8 mouse cellular contexts compared by ENCODE assay signal in genomic region chr1:136524917-136525316, GRCm38 (mm10). TPM values are rescaled to one million over a fixed set of nuclear protein-coding genes. Genes with fewer than 3 reads are reported as not detected.
DNase-seq lines count a peak whose midpoint lies in the region; ATAC-seq lines count a peak whose summit lies in the region.

No protein-coding gene starts in this region.

- peak; percentile 65 for DNase-seq in ovary, postnatal 36 days (ENCODE audit: low spot score)
- DNase-seq in ovary, postnatal 10 days (ENCODE audit: low spot score): no peak
- peak; percentile 67 to 81 for DNase-seq in adrenal gland, postnatal 36 days
- peak; percentile 72 for DNase-seq in embryonic facial prominence, embryonic 14.5 days (ENCODE audit: low spot score)
- peak; percentile 47 for DNase-seq in liver, embryonic 11.5 days (ENCODE audit: low spot score)
- DNase-seq in thymus, postnatal 10 days (ENCODE audit: low spot score in 2 of 2): peak; percentile 37 to 75

- ATAC-seq in embryonic facial prominence, embryonic 14.5 days (ENCODE audit: low read depth): peak; percentile 50; the same call in 1 of the 2 replicates
- ATAC-seq in inflammation-experienced regulatory T-cells, adult 6 months: peak; percentile 48
- ATAC-seq in liver, embryonic 11.5 days (replicated peaks; ENCODE audit: low FRiP score): peak; percentile 27; the same call in 1 of the 2 replicates
- 0 out of 2 replicates have a peak, but pooled peaks have one; percentile 25 for ATAC-seq in neural tube, embryonic 15.5 days (ENCODE audit: low FRiP score)

- no peak overlapping the region for H3K27ac ChIP-seq in embryonic facial prominence, embryonic 14.5 days (replicated peaks; ENCODE audit: low read depth, low read length)
- no peak overlapping the region for H3K27ac ChIP-seq in liver, embryonic 11.5 days (ENCODE audit: low read depth, low read length)
- H3K27ac ChIP-seq in neural tube, embryonic 15.5 days (replicated peaks): no peak overlapping the region

- no peaks in the 10 kb centered on the region for H3K4me1 ChIP-seq in embryonic facial prominence, embryonic 14.5 days (ENCODE audit: control insufficient read depth, insufficient read depth, low read length)
- H3K4me1 ChIP-seq in liver, embryonic 11.5 days (replicated peaks; ENCODE audit: control insufficient read depth, insufficient read depth, low read length): no peaks in the 10 kb centered on the region
- no peaks in the 10 kb centered on the region; the same call in 1 of the 2 replicates for H3K4me1 ChIP-seq in neural tube, embryonic 15.5 days

- H3K36me3 ChIP-seq in embryonic facial prominence, embryonic 14.5 days (ENCODE audit: control insufficient read depth, insufficient read depth, low read length): peaks cover 34% of the 10 kb centered on the region
- H3K36me3 ChIP-seq in liver, embryonic 11.5 days (ENCODE audit: control insufficient read depth, insufficient read depth, low read length): peaks cover 25% of the 10 kb centered on the region
- no peaks in the 10 kb centered on the region for H3K36me3 ChIP-seq in neural tube, embryonic 15.5 days

- H3K9ac ChIP-seq in embryonic facial prominence, embryonic 14.5 days (ENCODE audit: low read depth, low read length): no peak overlapping the region
- H3K9ac ChIP-seq in liver, embryonic 11.5 days (ENCODE audit: low read depth, low read length): no peak overlapping the region
- H3K9ac ChIP-seq in neural tube, embryonic 15.5 days (replicated peaks): no peak overlapping the region

- no peaks in the 10 kb centered on the region for H3K9me3 ChIP-seq in embryonic facial prominence, embryonic 14.5 days (ENCODE audit: control insufficient read depth, low read length)
- H3K9me3 ChIP-seq in liver, embryonic 11.5 days (ENCODE audit: control insufficient read depth, low read length): no peaks in the 10 kb centered on the region
- no peaks in the 10 kb centered on the region for H3K9me3 ChIP-seq in neural tube, embryonic 15.5 days (replicated peaks)

- H3K27me3 ChIP-seq in embryonic facial prominence, embryonic 14.5 days (replicated peaks; ENCODE audit: control insufficient read depth, insufficient read depth, low read length): no peaks in the 10 kb centered on the region
- H3K27me3 ChIP-seq in liver, embryonic 11.5 days (replicated peaks; ENCODE audit: control insufficient read depth, insufficient read depth, low read length): no peaks in the 10 kb centered on the region
- H3K27me3 ChIP-seq in neural tube, embryonic 15.5 days (replicated peaks): no peaks in the 10 kb centered on the region

- H3K4me2 ChIP-seq in embryonic facial prominence, embryonic 14.5 days (ENCODE audit: low read depth, low read length): no peak overlapping the region
- no peak overlapping the region for H3K4me2 ChIP-seq in liver, embryonic 11.5 days
- no peak overlapping the region for H3K4me2 ChIP-seq in neural tube, embryonic 15.5 days

- H3K4me3 ChIP-seq in embryonic facial prominence, embryonic 14.5 days (ENCODE audit: low read depth, low read length): no peak overlapping the region
- H3K4me3 ChIP-seq in liver, embryonic 11.5 days (ENCODE audit: low read depth, low read length): no peak overlapping the region
- H3K4me3 ChIP-seq in neural tube, embryonic 15.5 days (replicated peaks): no peak overlapping the region

- WGBS in embryonic facial prominence, embryonic 14.5 days: 44% methylated on average over 2 of the region's 2 CpGs
- WGBS in liver, embryonic 11.5 days: 30% methylated on average over 2 of the region's 2 CpGs
- 34% methylated on average over 2 of the region's 2 CpGs for WGBS in neural tube, embryonic 15.5 days

RNA-seq across cellular contexts. Expression of gene Kif14, which starts 58.8 kb away (rescaled TPM):
- under 1 TPM; 0.73 to 0.79 TPM for total RNA-seq in adrenal gland, postnatal 36 days (2021)
- polyA plus RNA-seq in embryonic facial prominence, embryonic 14.5 days (2014; fragmentation: Nextera tagmentation; extraction: Ambion mirVana): 5.7 and 6.6 TPM in 2 replicates
- polyA plus RNA-seq in inflammation-experienced regulatory T-cells, adult 6 months (2017; shearing (Covaris generic)): 1 to 10 TPM in 2 of 3 experiments, under 1 TPM in 1; 0.77 to 8.2 (median 3.9) TPM
- 9.3 and 11.3 TPM in 2 replicates for polyA plus RNA-seq in liver, embryonic 11.5 days (2014; fragmentation: Nextera tagmentation; extraction: Ambion mirVana)
- polyA plus RNA-seq in neural tube, embryonic 15.5 days (2015; fragmentation: Nextera tagmentation; extraction: Ambion mirVana): 0.27 and 1.6 TPM in 2 replicates
